Mouse (Mus musculus) central nervous system, embryonic 11.5 days (tissue): ENCODE measurements around the gene Fbxl16. TPM values are rescaled to one million over a fixed set of nuclear protein-coding genes. Genes with fewer than 3 reads are reported as not detected.

Source experiments
- polyA plus RNA-seq: library from polyadenylated mRNA; depleted of rRNA; stranded (reverse); fragments of >200 nt; gene quantifications from 2 replicates; pipeline ENCODE4 v1.2.3, GENCODE M21; 2012; rRNA removed

Fbxl16 gene
- polyA plus RNA-seq, 1 experiment = 23.9 TPM

Other genes starting within 250 kb of the Fbxl16 start
- 3.1 and 6.9 TPM in 2 replicates for gene Sox8, start 238.4 kb upstream of the Fbxl16 start, polyA plus RNA-seq
- gene Lmf1, start 230.0 kb upstream of the Fbxl16 start, polyA plus RNA-seq = 8.9 and 14.4 TPM in 2 replicates
- gene Gng13, start 91.9 kb upstream of the Fbxl16 start, polyA plus RNA-seq = 0.26 and 0.48 TPM in 2 replicates
- gene Chtf18, start 81.7 kb upstream of the Fbxl16 start, polyA plus RNA-seq = 32.4 and 35.5 TPM in 2 replicates
- gene Rpusd1, start 81.4 kb upstream of the Fbxl16 start, polyA plus RNA-seq = 18.4 and 32.8 TPM in 2 replicates
- gene Mslnl, start 73.0 kb upstream of the Fbxl16 start, polyA plus RNA-seq = 0.02 and 0.05 TPM in 2 replicates
- 0.12 and 0.66 TPM in 2 replicates for gene Msln, start 54.7 kb upstream of the Fbxl16 start, polyA plus RNA-seq
- gene Narfl, start 35.3 kb upstream of the Fbxl16 start, polyA plus RNA-seq = 16.3 and 21.2 TPM in 2 replicates
- gene Haghl, start 23.4 kb upstream of the Fbxl16 start, polyA plus RNA-seq = 111 and 132 TPM in 2 replicates
- 0.09 and 0.10 TPM in 2 replicates for gene Ccdc78, start 22.5 kb upstream of the Fbxl16 start, polyA plus RNA-seq
- gene Fam173a, start 16.2 kb upstream of the Fbxl16 start, polyA plus RNA-seq = 88.5 and 121 TPM in 2 replicates
- 0.35 TPM in 1 of 2 replicates, not detected in the other for gene AC134908.4, start 13.4 kb upstream of the Fbxl16 start, polyA plus RNA-seq
- 185 and 306 TPM in 2 replicates for gene Metrn, start 11.9 kb upstream of the Fbxl16 start, polyA plus RNA-seq
- 31.7 and 41.2 TPM in 2 replicates for gene Wdr24, start 14.5 kb downstream of the Fbxl16 start, polyA plus RNA-seq
- 40.7 and 69.5 TPM in 2 replicates for gene Jmjd8, start 19.8 kb downstream of the Fbxl16 start, polyA plus RNA-seq
- 262 and 275 TPM in 2 replicates for gene Stub1, start 24.3 kb downstream of the Fbxl16 start, polyA plus RNA-seq
- 10.0 and 12.2 TPM in 2 replicates for gene Rhbdl1, start 28.2 kb downstream of the Fbxl16 start, polyA plus RNA-seq
- gene Gm20683, start 32.7 kb downstream of the Fbxl16 start, polyA plus RNA-seq = 4.6 and 8.4 TPM in 2 replicates
- 83.1 and 93.9 TPM in 2 replicates for gene Rhot2, start 35.8 kb downstream of the Fbxl16 start, polyA plus RNA-seq
- gene Wdr90, start 52.4 kb downstream of the Fbxl16 start, polyA plus RNA-seq = 66.2 and 66.6 TPM in 2 replicates
- 7.2 and 8.3 TPM in 2 replicates for gene Mcrip2, start 59.7 kb downstream of the Fbxl16 start, polyA plus RNA-seq
- 62.4 and 68.5 TPM in 2 replicates for gene Mettl26, start 66.0 kb downstream of the Fbxl16 start, polyA plus RNA-seq
- gene Wfikkn1, start 71.8 kb downstream of the Fbxl16 start, polyA plus RNA-seq = 1.1 and 1.2 TPM in 2 replicates
- 37.2 and 44.0 TPM in 2 replicates for gene Rab40c, start 110.6 kb downstream of the Fbxl16 start, polyA plus RNA-seq
- gene Pigq, start 135.9 kb downstream of the Fbxl16 start, polyA plus RNA-seq = 78.0 and 105 TPM in 2 replicates
- 0.52 and 0.92 TPM in 2 replicates for gene Nhlrc4, start 135.9 kb downstream of the Fbxl16 start, polyA plus RNA-seq
- gene A930017K11Rik, start 143.5 kb downstream of the Fbxl16 start, polyA plus RNA-seq = 0.10 TPM in 2 replicates
- 30.1 and 36.6 TPM in 2 replicates for gene Capn15, start 176.7 kb downstream of the Fbxl16 start, polyA plus RNA-seq